Mouse (Mus musculus): Measurements from ENCODE around the gene Agpat3. TPM values are rescaled to one million over a fixed set of nuclear protein-coding genes. Genes with fewer than 3 reads are reported as not detected.

Agpat3 gene
- total RNA-seq, 4 experiments from 2014 or later = 201 to 224 (median 209) TPM

Small RNA genes lying within 50 kb of the gene (microRNA-seq; reads per million reads assigned to microRNA genes)
- 0 reads per million in 2 experiments for gene Mir7659

Other genes with a start within 250 kb of the Agpat3 start
- 100 to 1,000 TPM; 120 to 134 (median 127) TPM for gene D10Jhu81e, start 182.7 kb downstream of the Agpat3 start, total RNA-seq (2022)
- gene Pwp2, start 167.3 kb downstream of the Agpat3 start, total RNA-seq (2022) = 10 to 100 TPM; 19.6 to 22.1 (median 20.3) TPM
- gene Trappc10, start 107.8 kb downstream of the Agpat3 start, total RNA-seq (2022) = 10 to 100 TPM; 74.1 to 95.5 (median 86.6) TPM
- gene Rrp1, start 60.6 kb upstream of the Agpat3 start, total RNA-seq (2022) = 100 to 1,000 TPM; 323 to 359 (median 334) TPM
- 10 to 100 TPM; 28.4 to 47.8 (median 36.8) TPM for gene Cstb, start 73.2 kb upstream of the Agpat3 start, total RNA-seq (2022)
- 100 to 1,000 TPM in 2 of 4 experiments, 10 to 100 TPM in 2; 94.9 to 110 (median 101) TPM for gene Pdxk, start 112.5 kb upstream of the Agpat3 start, total RNA-seq (2022)
- not detected for gene Olfr1358, start 164.9 kb upstream of the Agpat3 start, total RNA-seq (2022)
- gene Ilvbl, start 221.9 kb upstream of the Agpat3 start, total RNA-seq (2022) = 10 to 100 TPM; 21.3 to 41.5 (median 31.6) TPM
- gene Syde1, start 239.5 kb upstream of the Agpat3 start, total RNA-seq (2022) = 1 to 10 TPM; 6.7 to 9.4 (median 8.4) TPM